Mouse (Mus musculus): ENCODE data around the gene Aqp3.

- TF ChIP-seq CTCF (IDR thresholded peaks at IDR 0.05; ENCODE audit: borderline replicate concordance, insufficient read depth, low read length) = no peak
- no peak for TF ChIP-seq POLR2A (IDR thresholded peaks at IDR 0.05; ENCODE audit: low read depth, low read length)
Observed at GRCm38 (mm10) chr4:41063351-41063750, 34.6 kb downstream of the Aqp3 start.
